ENCODE assay signal across 12 mouse cellular contexts in the genomic region with DNA sequence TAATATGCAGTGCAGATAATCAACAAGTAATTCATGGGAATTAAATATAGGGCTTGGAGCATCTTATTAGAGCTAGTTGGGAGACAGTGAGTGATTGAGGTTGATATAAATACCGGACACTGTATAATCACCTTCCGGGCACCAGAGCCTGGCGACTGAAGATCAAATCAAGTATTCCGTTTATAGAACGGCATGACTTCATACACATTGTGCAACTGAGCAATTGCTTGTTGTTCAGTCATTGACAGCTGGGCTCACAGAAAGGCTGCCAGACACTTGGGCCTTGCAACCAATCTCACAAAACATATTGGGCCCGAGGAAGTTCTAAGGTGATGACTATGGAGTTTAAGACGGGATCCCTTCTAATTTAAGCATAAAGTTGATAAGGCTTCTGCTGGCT.
"Had no signal": no experiment of that assay in that cellular context is flagged by ENCODE, and none has a peak within 500 bp of the region (broad histone marks: within the 10 kb centered on the region; RNA-seq: fewer than 3 reads in every experiment).

No protein-coding gene starts in this region.

- H3K9me3 ChIP-seq: limb, embryonic 13.5 days; midbrain, embryonic 13.5 days had no signal

- H3K4me1 ChIP-seq: limb, embryonic 13.5 days; midbrain, embryonic 13.5 days had no signal

- H3K9ac ChIP-seq: limb, embryonic 13.5 days; liver, embryonic 14.5 days; lung, embryonic 14.5 days; midbrain, embryonic 13.5 days had no signal

- H3K27ac ChIP-seq: kidney, postnatal 0 days; layer of hippocampus, adult 2 months; limb, embryonic 13.5 days; liver, embryonic 14.5 days; midbrain, embryonic 13.5 days had no signal

- H3K4me2 ChIP-seq: limb, embryonic 13.5 days; lung, embryonic 14.5 days; midbrain, embryonic 13.5 days had no signal

- ATAC-seq: intestine, postnatal 0 days; midbrain, embryonic 13.5 days had no signal

- H3K36me3 ChIP-seq: limb, embryonic 13.5 days; midbrain, embryonic 13.5 days had no signal

- H3K27me3 ChIP-seq: limb, embryonic 13.5 days; midbrain, embryonic 13.5 days had no signal

- H3K4me3 ChIP-seq: layer of hippocampus, adult 2 months; limb, embryonic 13.5 days; midbrain, embryonic 13.5 days had no signal

- DNase-seq: kidney, adult 8-10 months; kidney, postnatal 36 days; left cerebral cortex, postnatal 4 days; lung, embryonic 14.5 days; thymus, adult 18-20 months; thymus, postnatal 14 days had no signal
